Mouse (Mus musculus): ENCODE measurements around the gene Ing2. TPM values are rescaled to one million over a fixed set of nuclear protein-coding genes. Genes with fewer than 3 reads are reported as not detected.

Ing2 gene
- 4.2 and 5.4 TPM in 2 replicates for polyA plus RNA-seq (2012; rRNA removed)

DNA sequence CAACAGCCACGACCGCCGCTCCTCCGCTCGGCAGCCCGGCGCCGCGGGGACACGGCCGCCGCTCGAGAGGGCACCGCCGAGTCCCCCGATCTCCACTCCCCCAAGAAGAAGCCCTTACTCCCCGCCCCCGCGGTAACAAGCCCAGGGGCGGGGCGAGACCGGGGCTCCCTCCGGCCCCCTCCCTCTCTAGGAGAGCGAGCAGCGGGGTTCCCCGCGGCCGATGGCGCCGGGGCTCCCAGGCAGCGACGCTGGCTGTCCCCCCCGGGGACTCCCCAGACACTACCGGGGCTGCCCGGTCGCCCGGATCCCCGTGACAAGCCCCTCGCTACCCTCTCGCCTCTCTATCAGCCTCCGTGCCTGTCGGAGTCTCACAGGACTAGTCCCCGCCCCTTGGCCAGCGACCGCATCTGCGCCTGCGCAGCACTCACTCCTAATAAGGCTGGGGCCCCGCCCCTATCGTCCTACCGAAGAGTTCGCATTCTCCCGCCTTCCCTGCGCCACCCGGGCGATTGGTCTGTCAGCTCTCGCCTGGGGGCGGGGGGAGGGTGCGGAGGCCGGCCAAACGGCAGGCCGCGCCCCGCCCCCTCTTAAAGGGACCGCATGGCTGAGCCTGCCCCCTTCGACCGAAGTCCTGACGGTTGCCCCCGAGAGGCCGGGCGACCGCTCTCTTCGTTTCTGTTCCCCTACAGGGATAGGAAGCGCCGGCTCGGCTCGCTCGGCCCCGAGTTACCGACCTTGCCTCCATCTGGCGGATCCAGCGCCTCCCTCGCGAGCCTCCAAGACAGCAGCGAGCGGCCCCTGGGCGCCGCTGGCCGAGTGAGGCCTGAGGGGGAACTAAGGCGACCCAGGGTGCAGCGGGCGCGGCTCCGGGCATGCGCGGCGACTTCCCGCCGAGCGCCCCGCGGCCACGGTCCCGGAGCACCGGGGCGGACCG lies at the start of gene Ing2:
TSS of gene Ing2 (minus strand) at position 780 of the 934 bp plus-strand sequence.
- peak; percentile 50; the same call in 1 of the 2 replicates for TF ChIP-seq CTCF (IDR thresholded peaks at IDR 0.05; ENCODE audit: borderline replicate concordance, control insufficient read depth, extremely low read depth, insufficient read depth, low read length, poor library complexity)
- TF ChIP-seq POLR2A (IDR thresholded peaks at IDR 0.05; ENCODE audit: control insufficient read depth, extremely low read depth, insufficient read depth, low read length, poor library complexity) = peak; percentile 93
- H3K27ac ChIP-seq (ENCODE audit: control insufficient read depth, insufficient read depth, low read length) = peak within 1 kb of the TSS; percentile 74
- H3K36me3 ChIP-seq (ENCODE audit: control insufficient read depth, insufficient read depth, low read length) = no peaks in the 10 kb centered on the region
- H3K4me1 ChIP-seq (replicated peaks; ENCODE audit: control insufficient read depth, insufficient read depth, low read length) = no peaks in the 10 kb centered on the region
- DNase-seq = peak; percentile 100
- WGBS = under 1% methylated on average over 92 of the region's 106 CpGs
- H3K4me3 ChIP-seq (ENCODE audit: control insufficient read depth, insufficient read depth, low read length) = peak within 1 kb of the TSS; percentile 95
- no peaks in the 10 kb centered on the region for H3K27me3 ChIP-seq (ENCODE audit: control insufficient read depth, insufficient read depth, low read length)

DNA sequence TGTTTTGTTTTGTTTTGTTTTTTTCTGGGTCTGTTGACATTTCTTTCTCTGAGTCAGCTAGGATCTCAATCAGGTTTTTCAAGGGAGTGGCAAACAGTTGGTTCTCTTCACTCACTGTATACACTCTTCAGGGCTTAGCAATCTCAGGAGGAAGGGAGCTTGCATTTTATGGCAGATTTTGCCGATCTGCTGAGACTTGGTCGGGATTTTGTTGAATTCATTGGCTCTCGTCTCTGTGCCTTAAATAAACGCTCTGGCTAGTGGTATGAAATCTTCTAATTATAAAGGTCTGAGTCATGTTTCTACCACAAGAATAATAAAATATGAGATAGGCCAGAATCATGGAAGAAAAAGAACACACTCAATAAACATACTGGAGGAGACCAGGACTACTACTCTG lies 46.3 kb upstream of the Ing2 start:
- WGBS = 85% methylated on average over 4 of the region's 4 CpGs
- H3K27ac ChIP-seq (ENCODE audit: control insufficient read depth, insufficient read depth, low read length) = no peak overlapping the region

DNA sequence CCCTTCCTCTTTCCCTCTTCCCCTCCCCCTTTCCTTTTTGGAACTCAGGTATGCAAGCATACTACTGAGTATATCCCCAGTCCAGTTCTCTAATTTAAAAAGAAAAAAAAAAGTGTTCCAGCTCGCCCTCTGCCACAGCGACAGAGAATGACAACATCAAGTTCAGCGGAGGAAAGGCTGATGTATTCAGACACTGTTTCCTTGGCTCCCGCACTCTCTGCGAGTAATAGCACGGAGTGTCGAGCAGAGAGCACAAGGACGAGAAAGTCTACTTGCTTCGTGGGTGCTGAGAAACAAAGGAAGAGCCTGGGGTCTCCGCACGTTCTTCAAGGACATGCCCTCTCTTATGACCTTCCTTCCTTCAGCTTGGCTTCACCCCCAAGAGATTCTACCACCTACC lies 43.3 kb upstream of the Ing2 start:
- H3K36me3 ChIP-seq (ENCODE audit: control insufficient read depth, insufficient read depth, low read length) = no peaks in the 10 kb centered on the region
- WGBS = 50% methylated on average over 11 of the region's 11 CpGs
- no peak overlapping the region for H3K27ac ChIP-seq (ENCODE audit: control insufficient read depth, insufficient read depth, low read length)
- no peak overlapping the region for H3K4me3 ChIP-seq (ENCODE audit: control insufficient read depth, insufficient read depth, low read length)
- DNase-seq = no peak
- no peaks in the 10 kb centered on the region for H3K27me3 ChIP-seq (ENCODE audit: control insufficient read depth, insufficient read depth, low read length)
- TF ChIP-seq POLR2A (IDR thresholded peaks at IDR 0.05; ENCODE audit: control insufficient read depth, extremely low read depth, insufficient read depth, low read length, poor library complexity) = no peak
- no peak for TF ChIP-seq CTCF (IDR thresholded peaks at IDR 0.05; ENCODE audit: borderline replicate concordance, control insufficient read depth, extremely low read depth, insufficient read depth, low read length, poor library complexity)
- H3K4me1 ChIP-seq (replicated peaks; ENCODE audit: control insufficient read depth, insufficient read depth, low read length) = peaks cover 4% of the 10 kb centered on the region; the same call in 1 of the 2 replicates

More for the DNA sequence above, 46.3 kb upstream of the Ing2 start:
- Histone ChIP-seq H3K36me3 (ENCODE audit: control insufficient read depth, insufficient read depth, low read length) (no peaks in the 10 kb centered on the region), H3K4me3 (ENCODE audit: control insufficient read depth, insufficient read depth, low read length) (no peak overlapping the region), H3K4me1 (replicated peaks; ENCODE audit: control insufficient read depth, insufficient read depth, low read length) (no peaks in the 10 kb centered on the region), H3K27me3 (ENCODE audit: control insufficient read depth, insufficient read depth, low read length) (no peaks in the 10 kb centered on the region)
- TF ChIP-seq POLR2A (IDR thresholded peaks at IDR 0.05; ENCODE audit: control insufficient read depth, extremely low read depth, insufficient read depth, low read length, poor library complexity) = no peak
- no peak for TF ChIP-seq CTCF (IDR thresholded peaks at IDR 0.05; ENCODE audit: borderline replicate concordance, control insufficient read depth, extremely low read depth, insufficient read depth, low read length, poor library complexity)
- DNase-seq = no peak

DNA sequence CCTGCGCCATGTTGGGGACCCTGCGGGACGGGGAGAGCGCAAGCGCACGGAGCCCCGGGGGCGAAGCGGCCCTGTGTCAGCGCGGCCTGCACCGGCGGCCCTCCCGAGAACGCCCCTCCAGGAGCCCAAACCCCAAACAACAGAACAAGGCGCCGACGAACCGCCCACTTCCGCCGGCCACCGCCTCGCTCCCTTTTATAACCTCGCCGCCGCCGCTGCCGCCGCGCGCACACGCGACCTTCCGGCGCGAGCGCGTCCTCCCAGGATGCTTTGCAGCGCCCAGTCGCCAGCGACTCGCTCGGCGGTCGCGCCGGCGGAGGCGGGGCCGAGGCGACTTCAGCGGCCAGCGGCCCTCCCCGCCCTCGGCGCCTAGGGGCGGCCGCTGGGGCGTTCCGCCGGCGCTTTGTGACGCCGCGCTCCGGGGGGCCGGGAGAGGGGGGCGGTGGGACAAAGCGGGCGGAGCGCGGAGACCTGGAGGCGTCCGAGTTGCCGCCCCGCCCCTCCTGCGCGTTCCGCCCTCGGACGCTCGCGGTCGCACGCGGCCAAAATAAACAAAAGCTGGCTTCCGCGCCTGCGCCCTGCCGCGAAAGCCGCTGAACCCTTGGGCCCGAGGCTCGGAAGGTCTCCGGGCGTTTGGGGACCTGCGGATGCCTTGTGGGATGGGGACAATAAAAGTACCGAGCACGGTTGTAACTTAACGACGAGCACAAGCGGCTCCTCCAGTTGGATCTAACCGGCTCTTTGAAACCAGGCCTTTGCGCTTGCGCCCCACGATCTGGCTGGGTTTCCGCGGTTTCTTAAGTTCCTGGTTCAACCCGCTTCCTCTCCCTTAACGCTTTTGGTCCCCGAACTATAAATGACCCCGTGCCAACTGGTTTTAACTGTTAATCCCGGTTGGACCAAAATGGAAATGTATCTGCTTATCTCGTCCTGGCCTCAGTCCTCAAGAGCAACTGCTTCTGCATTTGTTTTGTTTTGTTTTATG lies 38.7 kb upstream of the Ing2 start, which contains the start of gene Cdkn2aip:
TSS of gene Cdkn2aip (minus strand) at position 172 of the 985 bp plus-strand sequence.
- peak within 1 kb of the TSS; percentile 98 for H3K27ac ChIP-seq (ENCODE audit: control insufficient read depth, insufficient read depth, low read length)

DNA sequence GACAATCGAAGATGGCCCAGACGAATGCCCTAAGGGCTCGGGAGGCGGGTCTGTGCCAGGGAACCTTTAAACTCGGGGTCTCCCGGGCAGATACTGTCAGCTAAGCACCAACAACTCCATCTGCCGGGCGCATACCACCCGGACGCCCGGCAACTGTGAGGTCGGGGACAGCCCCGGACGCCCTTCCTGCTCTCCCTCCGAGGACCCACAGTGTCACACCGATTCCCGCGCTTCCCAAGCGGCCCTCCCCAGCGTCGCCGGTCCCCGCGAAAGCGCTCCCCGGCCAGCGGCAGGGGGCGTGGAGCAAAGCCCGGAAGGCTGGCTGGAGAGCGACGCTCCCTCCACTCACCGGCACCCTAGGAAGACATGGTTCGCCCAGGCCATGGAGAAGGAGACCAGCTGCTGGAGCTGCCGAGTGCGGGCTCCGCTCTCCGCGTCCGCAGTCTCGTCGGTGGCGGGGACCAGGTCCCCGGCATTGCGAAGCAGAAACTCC lies 37.9 kb upstream of the Ing2 start:
- peak; percentile 61 for DNase-seq
- under 1% methylated on average over 44 of the region's 44 CpGs for WGBS

More for the DNA sequence above, 38.7 kb upstream of the Ing2 start, which contains the start of gene Cdkn2aip:
- peak; percentile 94 for DNase-seq
- no peaks in the 10 kb centered on the region for H3K27me3 ChIP-seq (ENCODE audit: control insufficient read depth, insufficient read depth, low read length)
- under 1% methylated on average over 113 of the region's 114 CpGs for WGBS
- peaks cover 15% of the 10 kb centered on the region for H3K36me3 ChIP-seq (ENCODE audit: control insufficient read depth, insufficient read depth, low read length)
- TF ChIP-seq POLR2A (IDR thresholded peaks at IDR 0.05; ENCODE audit: control insufficient read depth, extremely low read depth, insufficient read depth, low read length, poor library complexity) = peak; percentile 83
- TF ChIP-seq CTCF (IDR thresholded peaks at IDR 0.05; ENCODE audit: borderline replicate concordance, control insufficient read depth, extremely low read depth, insufficient read depth, low read length, poor library complexity) = peak; percentile 64; the same call in 1 of the 2 replicates
- H3K4me1 ChIP-seq (replicated peaks; ENCODE audit: control insufficient read depth, insufficient read depth, low read length) = peaks cover 4% of the 10 kb centered on the region; the same call in 1 of the 2 replicates
- peak within 1 kb of the TSS; percentile 94 for H3K4me3 ChIP-seq (ENCODE audit: control insufficient read depth, insufficient read depth, low read length)

More for the DNA sequence above, 37.9 kb upstream of the Ing2 start:
- Histone ChIP-seq H3K4me1 (replicated peaks; ENCODE audit: control insufficient read depth, insufficient read depth, low read length) (peaks cover 4% of the 10 kb centered on the region; the same call in 1 of the 2 replicates), H3K36me3 (ENCODE audit: control insufficient read depth, insufficient read depth, low read length) (peaks cover 23% of the 10 kb centered on the region), H3K27me3 (ENCODE audit: control insufficient read depth, insufficient read depth, low read length) (no peaks in the 10 kb centered on the region), H3K4me3 (ENCODE audit: control insufficient read depth, insufficient read depth, low read length) (peak overlapping the region; percentile 88), H3K27ac (ENCODE audit: control insufficient read depth, insufficient read depth, low read length) (peak overlapping the region; percentile 54)
- TF ChIP-seq CTCF (IDR thresholded peaks at IDR 0.05; ENCODE audit: borderline replicate concordance, control insufficient read depth, extremely low read depth, insufficient read depth, low read length, poor library complexity) (no peak), POLR2A (IDR thresholded peaks at IDR 0.05; ENCODE audit: control insufficient read depth, extremely low read depth, insufficient read depth, low read length, poor library complexity) (no peak)
